Mouse (Mus musculus) MEL (cell line): ENCODE data around the gene Extl2. TPM values are rescaled to one million over a fixed set of nuclear protein-coding genes. Genes with fewer than 3 reads are reported as not detected.

ENCODE experiments used
- DNase-seq: peaks from one replicate; pipeline ENCODE4 v3.0.0; 2011; ENCODE audit warnings: low read depth, low spot score
- H3K27ac ChIP-seq: 2 replicates; pipeline ENCODE4 v1.5.1; 2012; ENCODE audit warnings: low read depth, mild to moderate bottlenecking, control low read depth, low read length, moderate library complexity; ENCODE audit not compliant: control insufficient read depth
- H3K27me3 ChIP-seq, 2 experiments: fragments of 150-350 bp in 1 of 2; sonication (generic) in 1 of 2; 2 replicates each; pipeline ENCODE4 v1.6.1; 2012; ENCODE audit warnings: low read length in 2 of 2, mild to moderate bottlenecking in 2 of 2, improper control_type of control experiment in 1 of 2, moderate library complexity in 1 of 2; ENCODE audit not compliant: insufficient read depth in 2 of 2, control insufficient read depth in 1 of 2
- H3K36me3 ChIP-seq, 2 experiments: 2 replicates each; pipeline ENCODE4 v1.6.1; 2012 to 2014; ENCODE audit warnings: low read length in 2 of 2, improper control_type of control experiment in 1 of 2, inconsistent platforms in 1 of 2, mild to moderate bottlenecking in 1 of 2; ENCODE audit not compliant: insufficient read depth in 2 of 2, control insufficient read depth in 1 of 2
- H3K4me1 ChIP-seq, 2 experiments: fragments of 150-350 bp in 1 of 2; sonication (generic) in 1 of 2; 2 replicates each; pipeline ENCODE4 v1.6.1; 2012; ENCODE audit warnings: low read length in 2 of 2, improper control_type of control experiment in 1 of 2, mild to moderate bottlenecking in 1 of 2; ENCODE audit not compliant: insufficient read depth in 2 of 2, control insufficient read depth in 1 of 2
- H3K4me3 ChIP-seq, 2 experiments: fragments of 150-350 bp in 1 of 2; sonication (generic) in 1 of 2; 2 replicates each; pipeline ENCODE4 v1.5.1; 2012; ENCODE audit warnings: low read depth in 2 of 2, low read length in 2 of 2, mild to moderate bottlenecking in 2 of 2, moderate library complexity in 2 of 2, control low read depth in 1 of 2, improper control_type of control experiment in 1 of 2; ENCODE audit not compliant: control insufficient read depth in 1 of 2, insufficient read depth in 1 of 2
- H3K79me2 ChIP-seq: 2 replicates; pipeline ENCODE4 v1.6.1; 2012; ENCODE audit warnings: mild to moderate bottlenecking, low read length, moderate library complexity; ENCODE audit not compliant: control insufficient read depth, poor library complexity, insufficient read depth
- H3K9ac ChIP-seq: 2 replicates; pipeline ENCODE4 v1.6.1; 2012; ENCODE audit warnings: low read depth, mild to moderate bottlenecking, control low read depth, low read length, moderate library complexity; ENCODE audit not compliant: control insufficient read depth, poor library complexity, severe bottlenecking
- H3K9me3 ChIP-seq: fragments of 150-350 bp; sonication (generic); replicated peaks from 2 replicates; pipeline ENCODE4 v1.6.1; 2012; ENCODE audit warnings: mild to moderate bottlenecking, low read length, improper control_type of control experiment, moderate library complexity; ENCODE audit not compliant: insufficient read depth
- BHLHE40 ChIP-seq: IDR thresholded peaks from 2 replicates; pipeline ENCODE4 v1.6.1; 2012; ENCODE audit warnings: low read depth, mild to moderate bottlenecking, inconsistent platforms, low read length, improper control_type of control experiment, borderline replicate concordance
- CHD1 ChIP-seq: IDR thresholded peaks from 2 replicates; pipeline ENCODE4 v1.6.1; 2012; ENCODE audit warnings: low read depth, mild to moderate bottlenecking, inconsistent platforms, low read length, improper control_type of control experiment
- CTCF ChIP-seq, 3 experiments: IDR thresholded peaks in 2 of 3; conservative IDR thresholded peaks in 1 of 3; 2 replicates each; pipeline ENCODE4 v1.5.1; 2011 to 2012; ENCODE audit warnings: low read length in 3 of 3, low read depth in 2 of 3, mild to moderate bottlenecking in 2 of 3, improper control_type of control experiment in 1 of 3, inconsistent platforms in 1 of 3, mixed read lengths in 1 of 3, moderate library complexity in 1 of 3; ENCODE audit not compliant: control insufficient read depth in 1 of 3, insufficient read depth in 1 of 3, poor library complexity in 1 of 3, severe bottlenecking in 1 of 3
- E2F4 ChIP-seq: IDR thresholded peaks from 2 replicates; pipeline ENCODE4 v1.6.1; 2011; ENCODE audit warnings: low read depth, low read length, improper control_type of control experiment, borderline replicate concordance
- EP300 ChIP-seq, 2 experiments: IDR thresholded peaks; 2 replicates each; pipeline ENCODE4 v1.6.1; 2011; ENCODE audit warnings: improper control_type of control experiment in 2 of 2, low read length in 2 of 2, low read depth in 1 of 2, mild to moderate bottlenecking in 1 of 2
- ETS1 ChIP-seq: IDR thresholded peaks from 2 replicates; pipeline ENCODE4 v1.6.1; 2012; ENCODE audit warnings: low read depth, mild to moderate bottlenecking, inconsistent platforms, low read length, improper control_type of control experiment, moderate library complexity
- HCFC1 ChIP-seq: IDR thresholded peaks from 2 replicates; pipeline ENCODE4 v1.6.1; 2012; ENCODE audit warnings: low read depth, mild to moderate bottlenecking, inconsistent platforms, low read length, improper control_type of control experiment, moderate library complexity
- MAX ChIP-seq: IDR thresholded peaks from 2 replicates; pipeline ENCODE4 v1.6.1; 2011; ENCODE audit warnings: low read length, improper control_type of control experiment
- MAZ ChIP-seq: IDR thresholded peaks from 2 replicates; pipeline ENCODE4 v1.6.1; 2012; ENCODE audit warnings: low read depth, mild to moderate bottlenecking, inconsistent platforms, low read length, improper control_type of control experiment
- MXI1 ChIP-seq: IDR thresholded peaks from 2 replicates; pipeline ENCODE4 v1.6.1; 2011; ENCODE audit warnings: mild to moderate bottlenecking, low read depth, low read length, improper control_type of control experiment
- MYB ChIP-seq: IDR thresholded peaks from 2 replicates; pipeline ENCODE4 v1.6.1; 2011; ENCODE audit warnings: mild to moderate bottlenecking, low read depth, low read length, improper control_type of control experiment
- NELFE ChIP-seq: IDR thresholded peaks from 2 replicates; pipeline ENCODE4 v1.6.1; 2011; ENCODE audit warnings: low read depth, low read length, improper control_type of control experiment
- NRF1 ChIP-seq: IDR thresholded peaks from 2 replicates; pipeline ENCODE4 v1.6.1; 2014; ENCODE audit warnings: low read depth, mild to moderate bottlenecking, inconsistent platforms, low read length, improper control_type of control experiment, moderate library complexity; ENCODE audit not compliant: poor library complexity, insufficient read depth, severe bottlenecking
- POLR2A ChIP-seq, 2 experiments: IDR thresholded peaks; 2 replicates each; pipeline ENCODE4 v1.6.1; 2011 to 2012; ENCODE audit warnings: low read length in 2 of 2, mild to moderate bottlenecking in 2 of 2, control low read depth in 1 of 2, improper control_type of control experiment in 1 of 2, low read depth in 1 of 2, moderate library complexity in 1 of 2; ENCODE audit not compliant: control insufficient read depth in 1 of 2, insufficient read depth in 1 of 2, poor library complexity in 1 of 2
- POLR2AphosphoS2 ChIP-seq: IDR thresholded peaks from 2 replicates; pipeline ENCODE4 v1.6.1; 2011; ENCODE audit warnings: low read length, improper control_type of control experiment
- RCOR1 ChIP-seq: IDR thresholded peaks from 2 replicates; pipeline ENCODE4 v1.6.1; 2012; ENCODE audit warnings: low read depth, mild to moderate bottlenecking, inconsistent platforms, low read length, improper control_type of control experiment
- SMC3 ChIP-seq: IDR thresholded peaks from 2 replicates; pipeline ENCODE4 v1.6.1; 2011; ENCODE audit warnings: low read depth, low read length, improper control_type of control experiment
- TAL1 ChIP-seq: IDR thresholded peaks from 2 replicates; pipeline ENCODE4 v1.6.1; 2012; ENCODE audit warnings: mild to moderate bottlenecking, inconsistent platforms, low read length, moderate library complexity, mixed read lengths
- TBP ChIP-seq: IDR thresholded peaks from 2 replicates; pipeline ENCODE4 v1.8.0; 2011; ENCODE audit warnings: low read depth, low read length, improper control_type of control experiment
- TCF12 ChIP-seq: IDR thresholded peaks from 2 replicates; pipeline ENCODE4 v1.6.1; 2014; ENCODE audit warnings: low read depth, mild to moderate bottlenecking, inconsistent platforms, low read length, improper control_type of control experiment, moderate library complexity
- USF1 ChIP-seq: IDR thresholded peaks from 2 replicates; pipeline ENCODE4 v1.6.1; 2014; ENCODE audit warnings: low read depth, mild to moderate bottlenecking, inconsistent platforms, low read length, improper control_type of control experiment, moderate library complexity
- ZMIZ1 ChIP-seq: IDR thresholded peaks from 2 replicates; pipeline ENCODE4 v1.6.1; 2012; ENCODE audit warnings: low read depth, mild to moderate bottlenecking, inconsistent platforms, low read length, improper control_type of control experiment, moderate library complexity
- ZNF384 ChIP-seq: IDR thresholded peaks from 2 replicates; pipeline ENCODE4 v1.6.1; 2012; ENCODE audit warnings: low read depth, mild to moderate bottlenecking, inconsistent platforms, low read length, improper control_type of control experiment
- polyA plus RNA-seq, 2 experiments: library from polyadenylated mRNA; stranded (reverse) in 1 of 2; unstranded in 1 of 2; fragments of >175 nt in 1 of 2; fragments of >200 nt in 1 of 2; gene quantifications; 2 replicates each; pipeline versions ENCODE4 v1.2.1 to v1.2.4; 2012; ENCODE audit warnings: low replicate concordance in 2 of 2, low read depth in 1 of 2; ENCODE audit not compliant: insufficient read length in 2 of 2, insufficient read depth in 1 of 2, missing spikeins in 1 of 2
- total RNA-seq: library from RNA; depleted of rRNA; stranded (reverse); fragments of 300-350 nt; gene quantifications from 2 replicates; pipeline ENCODE4 v1.2.3, GENCODE M21; 2012

Extl2 gene
- total and polyA plus RNA-seq, 3 experiments = 6.6 to 10.5 TPM; not detected in 1

GRCm38 (mm10) chr3:115962028-115962415 lies 45.2 kb upstream of the Extl2 start:
- no peaks in the 10 kb centered on the region for H3K9me3 ChIP-seq
- H3K27ac ChIP-seq = no peak overlapping the region
- TF ChIP-seq ZNF384 = no peak
- no peak for TF ChIP-seq USF1
- no peak for TF ChIP-seq MAX
- TF ChIP-seq CTCF (IDR thresholded peaks at IDR 0.05 in 2 of 3, conservative IDR thresholded peaks at IDR 0.05 in 1 of 3; ENCODE audit: control insufficient read depth in 1 of 3, insufficient read depth in 1 of 3, low read depth in 2 of 3, low read length in 3 of 3, poor library complexity in 1 of 3, severe bottlenecking in 1 of 3) = no peak
- TF ChIP-seq NELFE = no peak
- TF ChIP-seq POLR2A (IDR thresholded peaks at IDR 0.05; ENCODE audit: control insufficient read depth in 1 of 2, insufficient read depth in 1 of 2, low read depth in 1 of 2, low read length in 2 of 2, poor library complexity in 1 of 2) = no peak
- TF ChIP-seq ZMIZ1 = no peak
- TF ChIP-seq E2F4 = no peak
- no peak for TF ChIP-seq MXI1
- no peak for TF ChIP-seq MAZ
- TF ChIP-seq HCFC1 = no peak
- no peak for TF ChIP-seq NRF1
- no peak for TF ChIP-seq BHLHE40
- TF ChIP-seq MYB = no peak
- TF ChIP-seq POLR2AphosphoS2 = no peak
- peaks cover 0 to 6% of the 10 kb centered on the region in 2 experiments; a peak in 2 of 4 replicates for H3K36me3 ChIP-seq
- H3K27me3 ChIP-seq = no peaks in the 10 kb centered on the region
- H3K79me2 ChIP-seq = no peaks in the 10 kb centered on the region
- no peak for DNase-seq
- no peak overlapping the region for H3K9ac ChIP-seq
- H3K4me3 ChIP-seq = no peak overlapping the region
- no peaks in the 10 kb centered on the region for H3K4me1 ChIP-seq

- Histone ChIP-seq H3K9ac (no peak overlapping the region), H3K27me3 (no peaks in the 10 kb centered on the region), H3K9me3 (no peaks in the 10 kb centered on the region), H3K79me2 (no peaks in the 10 kb centered on the region), H3K4me3 (no peak overlapping the region), H3K4me1 (no peaks in the 10 kb centered on the region), H3K36me3 (peaks cover 0 to 6% of the 10 kb centered on the region in 2 experiments; a peak in 2 of 4 replicates), H3K27ac (no peak overlapping the region)
- no peak for DNase-seq
- no peak for TF ChIP-seq TAL1
- no peak for TF ChIP-seq CHD1
- TF ChIP-seq TCF12 = no peak
- TF ChIP-seq ETS1 = no peak
- no peak for TF ChIP-seq MYB
- no peak for TF ChIP-seq USF1
- TF ChIP-seq RCOR1 = no peak
- TF ChIP-seq SMC3 = no peak
- no peak for TF ChIP-seq NELFE
- no peak for TF ChIP-seq NRF1
- no peak for TF ChIP-seq MXI1
- no peak for TF ChIP-seq EP300 (IDR thresholded peaks at IDR 0.05; ENCODE audit: low read depth in 1 of 2, low read length in 2 of 2)
- no peak for TF ChIP-seq TBP
These were observed 43.7 kb upstream of the Extl2 start for GRCm38 (mm10) chr3:115963597-115963996.
